Mouse (Mus musculus): ENCODE measurements around the gene Kifc5b. TPM values are rescaled to one million over a fixed set of nuclear protein-coding genes. Genes with fewer than 3 reads are reported as not detected.
"Not testable (repeated sequence)": the region's sequence is repeated elsewhere in the genome, so short reads cannot be mapped to it uniquely, and the experiment has no call there.

The Kifc5b gene
- total and polyA plus RNA-seq, 2 experiments from 2014 or later: 1.5 to 3.3 TPM

- DNase-seq: no peak
- H3K27me3 ChIP-seq (ENCODE audit: insufficient read depth, low read length): no peaks in the 10 kb centered on the region
- H3K9me3 ChIP-seq (ENCODE audit: low read length): no peaks in the 10 kb centered on the region
- WGBS: 31% methylated on average over 6 of the region's 6 CpGs
- H3K4me3 ChIP-seq (ENCODE audit: low read depth, low read length): no peak overlapping the region
- H3K27ac ChIP-seq (ENCODE audit: low read depth, low read length): no peak overlapping the region
- ATAC-seq: peak; percentile 21; the same call in 1 of the 2 replicates
- H3K4me2 ChIP-seq (ENCODE audit: low read depth): no peak overlapping the region
- peaks cover 26% of the 10 kb centered on the region for H3K4me1 ChIP-seq (ENCODE audit: insufficient read depth)
- H3K9ac ChIP-seq: no peak overlapping the region
- TF ChIP-seq CTCF (IDR thresholded peaks at IDR 0.05; ENCODE audit: low read depth): no peak
- no peaks in the 10 kb centered on the region for H3K36me3 ChIP-seq (ENCODE audit: insufficient read depth)
Measured at GRCm38 (mm10) chr17:26893492-26893891, 23.4 kb upstream of the Kifc5b start.

DNA sequence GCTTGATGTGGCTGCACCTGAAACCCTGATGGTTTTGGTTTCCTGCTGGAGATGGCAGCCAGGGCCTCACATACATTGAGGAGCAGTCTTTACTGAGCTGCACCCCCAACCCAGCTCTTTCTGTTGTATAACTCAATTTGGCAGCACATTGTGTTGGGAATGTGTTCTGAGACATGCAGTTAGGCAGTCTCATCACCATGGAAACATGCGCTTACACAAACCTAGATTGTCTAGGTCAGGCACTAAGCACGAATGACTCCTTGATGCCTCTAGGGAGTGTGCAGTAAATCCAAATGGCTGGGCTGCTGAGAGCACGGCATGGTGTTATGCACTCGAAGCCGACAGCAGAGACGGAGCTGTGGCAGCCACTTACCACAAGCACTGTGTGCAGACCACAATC, 22.5 kb upstream of the Kifc5b start:
- peak overlapping the region; percentile 40 for H3K27ac ChIP-seq (ENCODE audit: low read depth, low read length)
- no peak overlapping the region for H3K4me3 ChIP-seq (ENCODE audit: low read depth, low read length)
- no peak overlapping the region for H3K4me2 ChIP-seq (ENCODE audit: low read depth)
- WGBS: 72% methylated on average over 6 of the region's 6 CpGs
- DNase-seq (peak; percentile 37), ATAC-seq (peak; percentile 80)
- H3K9me3 ChIP-seq (ENCODE audit: low read length): no peaks in the 10 kb centered on the region
- no peak overlapping the region for H3K9ac ChIP-seq
- TF ChIP-seq CTCF (IDR thresholded peaks at IDR 0.05; ENCODE audit: low read depth): no peak
- H3K4me1 ChIP-seq (ENCODE audit: insufficient read depth): peaks cover 26% of the 10 kb centered on the region
- H3K27me3 ChIP-seq (ENCODE audit: insufficient read depth, low read length): no peaks in the 10 kb centered on the region
- no peaks in the 10 kb centered on the region for H3K36me3 ChIP-seq (ENCODE audit: insufficient read depth)

DNA sequence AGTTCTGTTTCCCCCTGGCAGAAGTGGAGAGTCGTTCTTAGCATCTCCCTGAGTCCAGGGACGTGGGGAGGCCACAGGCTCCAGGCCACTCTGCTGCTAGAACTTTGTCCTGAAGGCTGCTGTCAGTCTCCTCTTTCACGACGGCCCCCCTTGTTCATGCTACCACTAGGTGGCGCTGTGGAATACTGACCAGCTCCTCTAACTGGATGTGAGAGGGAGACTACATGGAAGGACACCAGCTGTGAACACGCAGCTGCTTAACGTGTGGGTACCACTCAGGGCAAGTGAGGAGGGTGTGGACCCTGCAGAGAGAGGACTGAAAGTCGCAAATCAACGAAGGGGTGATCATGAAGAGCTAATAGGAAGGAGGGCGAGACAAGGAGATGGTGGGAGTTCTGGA, 21.3 kb upstream of the Kifc5b start:
- WGBS: 11% methylated on average over 10 of the region's 10 CpGs

GRCm38 (mm10) chr17:26900916-26901315, 16.0 kb upstream of the Kifc5b start:
- H3K9ac ChIP-seq: no peak overlapping the region
- WGBS: 78% methylated on average over 6 of the region's 6 CpGs
- H3K27me3 ChIP-seq (ENCODE audit: insufficient read depth, low read length): no peaks in the 10 kb centered on the region
- no peak overlapping the region for H3K4me2 ChIP-seq (ENCODE audit: low read depth)
- H3K36me3 ChIP-seq (ENCODE audit: insufficient read depth): no peaks in the 10 kb centered on the region
- H3K4me3 ChIP-seq (ENCODE audit: low read depth, low read length): no peak overlapping the region
- no peak for TF ChIP-seq CTCF (IDR thresholded peaks at IDR 0.05; ENCODE audit: low read depth)
- DNase-seq (no peak), ATAC-seq (no peak)
- H3K27ac ChIP-seq (ENCODE audit: low read depth, low read length): no peak overlapping the region
- H3K4me1 ChIP-seq (ENCODE audit: insufficient read depth): no peaks in the 10 kb centered on the region
- H3K9me3 ChIP-seq (ENCODE audit: low read length): no peaks in the 10 kb centered on the region

More for the DNA sequence above, 21.3 kb upstream of the Kifc5b start:
- H3K4me1 ChIP-seq (ENCODE audit: insufficient read depth): peaks cover 26% of the 10 kb centered on the region
- no peaks in the 10 kb centered on the region for H3K36me3 ChIP-seq (ENCODE audit: insufficient read depth)
- peak; percentile 82 for TF ChIP-seq CTCF (IDR thresholded peaks at IDR 0.05; ENCODE audit: low read depth)
- H3K9me3 ChIP-seq (ENCODE audit: low read length): no peaks in the 10 kb centered on the region
- no peaks in the 10 kb centered on the region for H3K27me3 ChIP-seq (ENCODE audit: insufficient read depth, low read length)
- no peak for ATAC-seq
- H3K9ac ChIP-seq: no peak overlapping the region
- DNase-seq: peak; percentile 59
- no peak overlapping the region for H3K4me3 ChIP-seq (ENCODE audit: low read depth, low read length)
- no peak overlapping the region for H3K27ac ChIP-seq (ENCODE audit: low read depth, low read length)
- H3K4me2 ChIP-seq (ENCODE audit: low read depth): no peak overlapping the region

GRCm38 (mm10) chr17:26904320-26904719, 12.6 kb upstream of the Kifc5b start:
- Histone ChIP-seq H3K27ac (ENCODE audit: low read depth, low read length) (no peak overlapping the region), H3K9me3 (ENCODE audit: low read length) (no peaks in the 10 kb centered on the region), H3K4me2 (ENCODE audit: low read depth) (no peak overlapping the region), H3K9ac (no peak overlapping the region), H3K36me3 (ENCODE audit: insufficient read depth) (no peaks in the 10 kb centered on the region), H3K4me3 (ENCODE audit: low read depth, low read length) (no peak overlapping the region), H3K4me1 (ENCODE audit: insufficient read depth) (no peaks in the 10 kb centered on the region), H3K27me3 (ENCODE audit: insufficient read depth, low read length) (no peaks in the 10 kb centered on the region)
- WGBS: 58% methylated on average over 5 of the region's 5 CpGs
- 0 out of 2 replicates have a peak, but pooled peaks have one; percentile 7 for TF ChIP-seq CTCF (IDR thresholded peaks at IDR 0.05; ENCODE audit: low read depth)
- DNase-seq (no peak), ATAC-seq (no peak)

DNA sequence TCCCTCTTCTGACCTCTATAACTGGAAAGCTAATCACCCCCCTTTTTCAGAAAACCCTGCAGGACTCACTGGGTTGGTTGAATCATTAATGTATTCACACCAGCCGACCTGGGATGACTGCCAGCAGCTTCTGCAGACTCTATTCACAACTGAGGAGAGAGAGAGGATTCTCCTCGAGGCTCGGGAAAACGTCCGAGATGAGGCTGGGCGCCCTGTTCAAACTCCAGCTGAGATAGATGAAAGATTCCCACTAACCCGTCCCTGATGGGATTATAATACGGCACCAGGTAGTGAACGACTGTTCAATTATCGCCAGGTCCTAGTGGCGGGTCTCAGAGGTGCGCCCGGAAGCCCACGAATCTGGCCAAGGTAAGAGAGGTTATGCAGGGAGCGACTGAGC, 9.4 kb upstream of the Kifc5b start:
- DNase-seq; H3K4me1 ChIP-seq (ENCODE audit: insufficient read depth); H3K27ac ChIP-seq (ENCODE audit: low read depth, low read length); H3K27me3 ChIP-seq (ENCODE audit: insufficient read depth, low read length); H3K36me3 ChIP-seq (ENCODE audit: insufficient read depth); H3K4me3 ChIP-seq (ENCODE audit: low read depth, low read length); H3K9me3 ChIP-seq (ENCODE audit: low read length); ATAC-seq; H3K4me2 ChIP-seq (ENCODE audit: low read depth); H3K9ac ChIP-seq: not testable (repeated sequence)
- 60% methylated on average over 14 of the region's 15 CpGs for WGBS

- WGBS: 61% methylated on average over 1 of the region's 1 CpGs
- H3K27ac ChIP-seq (ENCODE audit: low read depth, low read length): no peak overlapping the region
- no peak for ATAC-seq
- TF ChIP-seq CTCF (IDR thresholded peaks at IDR 0.05; ENCODE audit: low read depth): no peak
- no peak for DNase-seq
- H3K4me2 ChIP-seq (ENCODE audit: low read depth): no peak overlapping the region
- no peaks in the 10 kb centered on the region for H3K27me3 ChIP-seq (ENCODE audit: insufficient read depth, low read length)
- no peak overlapping the region for H3K9ac ChIP-seq
- H3K4me1 ChIP-seq (ENCODE audit: insufficient read depth): no peaks in the 10 kb centered on the region
- no peaks in the 10 kb centered on the region for H3K9me3 ChIP-seq (ENCODE audit: low read length)
- H3K36me3 ChIP-seq (ENCODE audit: insufficient read depth): no peaks in the 10 kb centered on the region
- H3K4me3 ChIP-seq (ENCODE audit: low read depth, low read length): no peak overlapping the region
Measured at GRCm38 (mm10) chr17:26915248-26915647, 1.6 kb upstream of the Kifc5b start.

DNA sequence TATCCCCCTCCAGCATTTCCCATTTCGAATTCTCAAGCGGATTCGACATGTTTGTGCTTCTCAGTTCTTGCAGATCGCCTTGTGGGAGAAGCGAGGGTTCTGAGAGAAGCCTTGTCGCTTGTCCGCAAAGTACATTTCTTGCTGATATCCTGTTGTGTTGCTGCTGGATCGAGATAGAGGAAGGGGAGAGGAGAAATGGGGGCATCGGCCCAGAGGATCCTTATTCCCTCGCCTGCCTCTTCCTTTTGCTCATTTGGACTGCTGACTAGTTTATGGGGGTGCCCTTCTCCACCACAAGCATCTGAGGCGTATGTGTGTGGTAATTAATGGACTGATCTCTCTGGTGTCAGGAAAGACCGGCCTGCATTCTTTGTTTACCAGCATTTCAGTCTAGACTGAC, 669 bp downstream of the Kifc5b start:
- DNase-seq; H3K9me3 ChIP-seq (ENCODE audit: low read length); ATAC-seq; H3K27ac ChIP-seq (ENCODE audit: low read depth, low read length); H3K27me3 ChIP-seq (ENCODE audit: insufficient read depth, low read length); H3K36me3 ChIP-seq (ENCODE audit: insufficient read depth); H3K4me1 ChIP-seq (ENCODE audit: insufficient read depth): not testable (repeated sequence)
- H3K4me3 ChIP-seq (ENCODE audit: low read depth, low read length): peak overlapping the region; percentile 54
- WGBS: under 1% methylated on average over 12 of the region's 12 CpGs
- H3K9ac ChIP-seq: 0 out of 2 replicates have a peak overlapping the region, but pooled peaks have one; percentile 35
- H3K4me2 ChIP-seq (ENCODE audit: low read depth): peak overlapping the region; percentile 74

Measured in forebrain, postnatal 0 days (tissue).